Mouse (Mus musculus) liver, embryonic 14.5 days (tissue): ENCODE data around the gene Dcun1d4. TPM values are rescaled to one million over a fixed set of nuclear protein-coding genes. Genes with fewer than 3 reads are reported as not detected.

ENCODE experiments used
- ATAC-seq: fragments of 200-750 bp; cut with Nextera tagmentation; 2 replicates; pipeline ENCODE4 v1.8.0; 2017; ENCODE audit warnings: moderate number of reproducible peaks, mild to moderate bottlenecking, moderate library complexity; ENCODE audit not compliant: insufficient read depth
- DNase-seq, 3 experiments: peaks; one replicate each; pipeline ENCODE4 v3.0.0-alpha.2; 2012 to 2013; ENCODE audit warnings: low read depth in 3 of 3, low spot score in 3 of 3
- H3K27ac ChIP-seq: fragments of 300-500 bp; sonication (generic); 2 replicates; pipeline ENCODE4 v1.5.1; 2014; ENCODE audit warnings: moderate library complexity, mild to moderate bottlenecking, control low read depth, inconsistent platforms
- H3K27me3 ChIP-seq: fragments of 300-500 bp; sonication (generic); 2 replicates; pipeline ENCODE4 v1.6.1; 2014; ENCODE audit warnings: mild to moderate bottlenecking, low read length, moderate library complexity; ENCODE audit not compliant: control insufficient read depth, insufficient read depth
- H3K36me3 ChIP-seq: fragments of 300-500 bp; sonication (generic); replicated peaks from 2 replicates; pipeline ENCODE4 v1.6.1; 2014; ENCODE audit warnings: low read depth; ENCODE audit not compliant: control insufficient read depth, insufficient read depth
- H3K4me1 ChIP-seq, 2 experiments: fragments of 200-500 bp in 1 of 2; fragments of 300-500 bp in 1 of 2; sonication (generic) in 1 of 2; replicated peaks; 2 replicates each; pipeline ENCODE4 v1.6.1; 2012 to 2014; ENCODE audit warnings: antibody characterized with exemption in 1 of 2, inconsistent platforms in 1 of 2, low read length in 1 of 2; ENCODE audit not compliant: control insufficient read depth in 2 of 2, insufficient read depth in 2 of 2
- H3K4me2 ChIP-seq: fragments of 300-500 bp; sonication (generic); 2 replicates; pipeline ENCODE4 v1.6.1; 2014; ENCODE audit warnings: low read depth, mild to moderate bottlenecking, control low read depth, moderate library complexity
- H3K4me3 ChIP-seq, 2 experiments: fragments of 200-500 bp in 1 of 2; fragments of 300-500 bp in 1 of 2; sonication (generic) in 1 of 2; 2 replicates each; pipeline ENCODE4 v1.5.1; 2012 to 2014; ENCODE audit warnings: low read depth in 2 of 2, low read length in 2 of 2, mild to moderate bottlenecking in 2 of 2, control low read depth in 1 of 2, inconsistent platforms in 1 of 2, moderate library complexity in 1 of 2; ENCODE audit not compliant: insufficient read depth in 1 of 2
- H3K9ac ChIP-seq: fragments of 300-500 bp; sonication (generic); replicated peaks from 2 replicates; pipeline ENCODE4 v1.6.1; 2014; ENCODE audit warnings: mild to moderate bottlenecking, control low read depth, moderate library complexity
- H3K9me3 ChIP-seq: fragments of 300-500 bp; sonication (generic); 2 replicates; pipeline ENCODE4 v1.6.1; 2016; ENCODE audit warnings: low read length, mixed read lengths; ENCODE audit not compliant: control insufficient read depth
- CTCF ChIP-seq: IDR thresholded peaks from 2 replicates; pipeline ENCODE4 v1.5.1; 2016; ENCODE audit warnings: antibody characterized with exemption, low read depth, control low read depth
- EP300 ChIP-seq: IDR thresholded peaks from 2 replicates; pipeline ENCODE4 v1.6.1; 2016; ENCODE audit warnings: antibody characterized with exemption, low read depth
- WGBS: fragments of 180-500 bp; shearing (Covaris S2); extraction: QIAGEN DNeasy Blood & Tissue Kit; methylation state at CpG from one replicate; pipeline ENCODE4 v1.1.7; 2014; ENCODE audit not compliant: insufficient replicate concordance; 5-methylcytosine and 5-hydroxymethylcytosine counted together
- polyA plus RNA-seq, 2 experiments: library from polyadenylated mRNA; depleted of rRNA in 1 of 2; stranded (reverse) in 1 of 2; unstranded in 1 of 2; fragments of >200 nt; fragmentation: Nextera tagmentation in 1 of 2; extraction: Ambion mirVana in 1 of 2; gene quantifications; 2 replicates each; pipeline versions ENCODE4 v1.2.1 to v1.2.3; 2012 to 2014

Gene Dcun1d4
- polyA plus RNA-seq, 2 experiments, result 1.5 to 2.9 TPM

DNA sequence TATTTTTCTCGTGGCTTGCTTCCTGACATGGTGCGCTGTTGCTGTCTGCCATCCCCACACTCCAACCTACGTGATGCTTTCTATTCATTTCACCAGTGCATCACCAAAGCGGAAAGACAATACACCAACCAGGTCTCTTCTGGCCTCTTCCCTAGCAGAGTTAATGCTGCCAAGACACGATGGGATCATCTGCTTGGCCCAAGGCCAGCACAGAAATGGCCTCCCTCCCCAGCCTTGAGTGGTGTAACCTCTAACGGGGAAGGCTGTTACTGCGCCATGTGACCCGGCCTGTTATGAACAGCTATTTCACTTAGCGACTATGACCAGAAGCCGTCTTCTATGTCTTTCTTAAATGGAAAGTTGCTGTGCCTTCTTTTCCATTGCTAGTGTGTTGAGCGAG, 73.1 kb downstream of the Dcun1d4 start:
- DNase-seq (no peak), ATAC-seq (no peak)
- TF ChIP-seq CTCF, result no peak
- TF ChIP-seq EP300, result no peak
- H3K36me3 ChIP-seq, result no peaks in the 10 kb centered on the region
- H3K27me3 ChIP-seq, result no peaks in the 10 kb centered on the region
- no peak overlapping the region for H3K27ac ChIP-seq
- no peak overlapping the region for H3K4me3 ChIP-seq
- WGBS, result 80% methylated on average over 11 of the region's 11 CpGs
- no peak overlapping the region for H3K9ac ChIP-seq
- no peak overlapping the region for H3K4me2 ChIP-seq
- no peaks in the 10 kb centered on the region for H3K4me1 ChIP-seq
- H3K9me3 ChIP-seq, result no peaks in the 10 kb centered on the region

DNA sequence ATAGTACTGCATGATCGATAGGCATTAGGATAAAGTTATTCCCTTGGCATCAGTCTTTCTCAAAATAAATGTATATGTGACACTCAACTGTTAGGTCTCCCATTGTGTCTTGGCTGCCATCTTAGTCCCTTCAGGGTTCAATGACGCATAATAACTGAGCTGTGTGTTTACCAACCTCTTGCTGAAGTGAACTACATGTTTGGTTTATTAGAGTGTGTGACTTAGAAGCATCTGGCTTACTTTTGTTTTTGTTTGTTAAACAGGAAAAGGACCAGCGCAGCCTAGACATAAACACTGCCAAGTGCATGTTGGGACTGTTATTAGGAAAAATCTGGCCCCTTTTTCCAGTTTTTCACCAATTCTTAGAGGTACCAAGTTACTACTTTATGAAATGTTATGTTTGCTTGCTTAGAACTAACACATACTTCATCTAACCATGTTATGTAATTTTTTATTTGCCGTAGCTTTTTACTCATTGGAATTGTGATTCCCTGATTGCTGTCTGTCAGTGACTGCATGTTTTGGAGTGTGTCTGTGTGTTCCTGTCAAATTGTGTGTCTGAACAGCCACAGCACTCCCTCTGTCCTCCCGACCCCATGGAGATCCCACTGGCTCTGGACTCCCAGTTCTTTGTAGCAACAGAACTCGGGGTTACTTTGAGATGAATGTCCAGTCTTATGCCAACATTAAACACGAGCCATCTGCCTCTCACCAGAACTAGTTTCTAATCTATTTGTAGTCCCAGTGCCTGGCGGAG, 74.5 kb downstream of the Dcun1d4 start:
- Histone ChIP-seq H3K9ac (no peak overlapping the region), H3K9me3 (no peaks in the 10 kb centered on the region), H3K4me1 (no peaks in the 10 kb centered on the region), H3K27ac (no peak overlapping the region), H3K4me3 (no peak overlapping the region), H3K4me2 (no peak overlapping the region), H3K27me3 (no peaks in the 10 kb centered on the region), H3K36me3 (no peaks in the 10 kb centered on the region)
- 62% methylated on average over 8 of the region's 8 CpGs for WGBS
- DNase-seq (no peak), ATAC-seq (no peak)
- TF ChIP-seq EP300 (no peak), CTCF (no peak)

DNA sequence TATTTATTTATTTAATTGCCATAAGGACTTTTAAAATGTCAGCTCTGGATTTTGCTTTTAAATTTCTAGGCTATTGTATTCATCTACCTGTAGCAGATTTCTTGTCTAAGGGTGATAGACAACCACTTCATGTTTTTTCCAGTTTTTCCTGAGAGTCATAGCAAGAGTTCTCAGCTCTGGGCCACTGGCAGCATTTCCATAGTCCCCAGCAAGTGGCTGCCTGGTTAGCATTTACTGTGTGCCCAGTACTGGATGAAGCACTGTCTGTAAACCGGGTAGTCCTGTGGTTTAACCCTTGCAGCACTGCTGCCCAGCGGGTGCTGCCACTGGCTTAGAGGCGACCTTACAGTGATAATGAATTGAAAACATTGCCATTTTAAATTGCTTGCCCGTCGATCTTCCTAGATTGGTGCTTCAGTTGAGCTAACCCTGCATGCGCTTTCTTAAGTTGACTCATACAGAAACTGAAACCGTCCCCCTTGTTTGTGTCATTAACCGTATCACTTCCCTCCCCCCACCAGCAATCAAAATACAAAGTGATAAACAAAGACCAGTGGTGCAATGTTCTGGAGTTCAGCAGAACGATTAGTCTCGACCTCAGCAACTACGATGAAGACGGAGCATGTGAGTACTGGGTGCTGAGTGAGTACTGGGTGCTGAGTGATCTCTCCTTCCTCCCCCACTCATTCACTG, 76.1 kb downstream of the Dcun1d4 start:
- Histone ChIP-seq H3K36me3 (no peaks in the 10 kb centered on the region), H3K27ac (no peak overlapping the region), H3K9me3 (no peaks in the 10 kb centered on the region), H3K9ac (no peak overlapping the region), H3K27me3 (no peaks in the 10 kb centered on the region), H3K4me2 (no peak overlapping the region), H3K4me3 (no peak overlapping the region), H3K4me1 (no peaks in the 10 kb centered on the region)
- no peak for ATAC-seq
- no peak for DNase-seq
- TF ChIP-seq CTCF, result no peak
- WGBS, result 72% methylated on average over 12 of the region's 12 CpGs

DNA sequence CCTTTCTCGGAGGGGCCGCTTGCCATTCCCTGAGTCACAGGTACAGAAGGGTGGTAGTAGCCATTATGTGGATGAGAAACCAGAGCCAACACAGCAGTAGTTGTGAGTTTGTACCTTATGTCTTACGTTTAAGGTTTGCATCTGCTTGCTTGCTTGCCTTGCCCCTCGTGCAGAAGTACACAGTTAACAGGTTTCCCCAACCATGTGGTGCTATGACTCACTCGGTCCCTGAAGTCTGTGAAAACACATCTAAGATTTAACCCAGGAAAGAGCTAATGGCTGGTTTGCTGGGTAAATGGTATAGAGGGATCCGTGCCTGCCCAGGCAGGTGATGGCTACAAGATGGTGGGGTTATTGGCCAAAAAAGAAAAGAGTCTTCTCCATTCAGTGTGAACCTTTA, 78.0 kb downstream of the Dcun1d4 start:
- ATAC-seq (no peak), DNase-seq (no peak)
- no peak overlapping the region for H3K27ac ChIP-seq
- no peak overlapping the region for H3K4me3 ChIP-seq
- H3K27me3 ChIP-seq, result no peaks in the 10 kb centered on the region
- no peaks in the 10 kb centered on the region for H3K9me3 ChIP-seq
- H3K9ac ChIP-seq, result no peak overlapping the region
- TF ChIP-seq EP300, result no peak
- no peak for TF ChIP-seq CTCF
- H3K36me3 ChIP-seq, result no peaks in the 10 kb centered on the region
- WGBS, result 69% methylated on average over 6 of the region's 6 CpGs
- H3K4me1 ChIP-seq, result no peaks in the 10 kb centered on the region
- no peak overlapping the region for H3K4me2 ChIP-seq

DNA sequence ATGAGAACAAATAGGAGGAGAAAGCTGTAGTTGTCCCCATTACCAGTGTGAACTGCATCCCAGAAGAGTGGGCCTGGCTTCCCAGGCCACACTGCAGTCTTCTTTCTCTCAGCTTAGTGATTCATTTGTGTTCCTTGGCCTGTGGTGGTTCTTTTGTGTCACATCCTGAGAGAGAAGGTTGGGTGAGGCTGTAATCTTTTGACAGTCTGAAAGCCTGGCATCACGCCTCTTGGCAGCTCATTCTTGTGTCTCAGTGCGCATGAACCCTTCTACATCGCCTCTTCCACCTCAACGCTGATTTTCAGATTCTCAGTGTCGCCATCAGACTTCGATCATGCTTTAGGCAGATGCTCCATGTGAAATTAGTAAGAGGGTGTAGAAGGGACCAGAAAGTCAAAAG, 83.2 kb downstream of the Dcun1d4 start:
- Histone ChIP-seq H3K27ac (no peak overlapping the region), H3K4me1 (no peaks in the 10 kb centered on the region), H3K9ac (no peak overlapping the region), H3K27me3 (no peaks in the 10 kb centered on the region), H3K4me2 (no peak overlapping the region), H3K36me3 (no peaks in the 10 kb centered on the region), H3K4me3 (no peak overlapping the region), H3K9me3 (no peaks in the 10 kb centered on the region)
- ATAC-seq, result no peak
- WGBS, result 87% methylated on average over 6 of the region's 6 CpGs
- TF ChIP-seq CTCF, result no peak
- no peak for TF ChIP-seq EP300
- DNase-seq, result no peak
